Mouse (Mus musculus): ENCODE measurements around the gene Efna4. TPM values are rescaled to one million over a fixed set of nuclear protein-coding genes. Genes with fewer than 3 reads are reported as not detected.

The Efna4 gene
- polyA plus RNA-seq, 1 experiment from 2014 or later = 20.6 TPM

- no peaks in the 10 kb centered on the region for H3K9me3 ChIP-seq (ENCODE audit: control insufficient read depth, low read length)
- H3K4me1 ChIP-seq (replicated peaks; ENCODE audit: control insufficient read depth, insufficient read depth, low read length) = 0 out of 2 replicates have a peak, but pooled peaks cover 4% of the 10 kb centered on the region
- no peak overlapping the region for H3K4me3 ChIP-seq (ENCODE audit: low read depth, low read length)
- peaks cover 6% of the 10 kb centered on the region for H3K27me3 ChIP-seq (ENCODE audit: control insufficient read depth, insufficient read depth, low read length)
- no peaks in the 10 kb centered on the region for H3K36me3 ChIP-seq (ENCODE audit: control insufficient read depth, insufficient read depth, low read length)
- ATAC-seq (ENCODE audit: low FRiP score) (no peak), DNase-seq (ENCODE audit: low spot score) (no peak)
- WGBS = 87% methylated on average over 11 of the region's 11 CpGs
- H3K27ac ChIP-seq (ENCODE audit: low read depth, low read length) = no peak overlapping the region
- H3K4me2 ChIP-seq (replicated peaks; ENCODE audit: low read depth, low read length) = no peak overlapping the region
- no peak overlapping the region for H3K9ac ChIP-seq (ENCODE audit: low read depth, low read length)
These were observed 40.9 kb downstream of the Efna4 start for GRCm38 (mm10) chr3:89296761-89297396.

- Histone ChIP-seq H3K27me3 (ENCODE audit: control insufficient read depth, insufficient read depth, low read length) (peaks cover 6% of the 10 kb centered on the region), H3K4me2 (replicated peaks; ENCODE audit: low read depth, low read length) (no peak overlapping the region), H3K27ac (ENCODE audit: low read depth, low read length) (no peak overlapping the region), H3K9me3 (ENCODE audit: control insufficient read depth, low read length) (no peaks in the 10 kb centered on the region), H3K36me3 (ENCODE audit: control insufficient read depth, insufficient read depth, low read length) (no peaks in the 10 kb centered on the region), H3K4me1 (replicated peaks; ENCODE audit: control insufficient read depth, insufficient read depth, low read length) (0 out of 2 replicates have a peak, but pooled peaks cover 4% of the 10 kb centered on the region), H3K4me3 (ENCODE audit: low read depth, low read length) (no peak overlapping the region), H3K9ac (ENCODE audit: low read depth, low read length) (no peak overlapping the region)
- DNase-seq (ENCODE audit: low spot score) = no peak
- WGBS = 81% methylated on average over 8 of the region's 8 CpGs
- ATAC-seq (ENCODE audit: low FRiP score) = no peak
These were observed 42.1 kb downstream of the Efna4 start for GRCm38 (mm10) chr3:89295685-89296230.

DNA sequence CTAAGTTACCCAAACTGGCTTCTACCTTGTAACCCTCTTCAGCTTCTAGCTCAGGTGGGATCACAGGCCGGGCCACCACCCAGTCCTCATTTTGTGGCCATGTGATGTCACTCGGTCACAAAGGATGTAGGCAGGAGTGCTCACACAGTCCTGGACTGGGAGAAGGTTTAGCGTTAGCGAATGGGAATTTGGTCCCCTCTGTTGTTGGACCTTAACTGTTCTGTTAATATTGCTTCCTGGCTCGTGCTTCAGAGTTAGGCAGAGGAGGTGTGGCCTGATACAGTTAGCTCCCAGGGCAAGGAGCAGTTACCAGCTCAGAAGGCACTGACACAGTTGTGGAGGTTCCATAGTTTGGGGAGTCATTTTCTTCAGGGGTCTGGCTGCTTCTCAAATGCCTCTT lies 43.6 kb downstream of the Efna4 start:
- Histone ChIP-seq H3K4me3 (ENCODE audit: low read depth, low read length) (no peak overlapping the region), H3K4me1 (replicated peaks; ENCODE audit: control insufficient read depth, insufficient read depth, low read length) (0 out of 2 replicates have a peak, but pooled peaks cover under 1% of the 10 kb centered on the region), H3K36me3 (ENCODE audit: control insufficient read depth, insufficient read depth, low read length) (no peaks in the 10 kb centered on the region), H3K9ac (ENCODE audit: low read depth, low read length) (no peak overlapping the region), H3K4me2 (replicated peaks; ENCODE audit: low read depth, low read length) (no peak overlapping the region), H3K27ac (ENCODE audit: low read depth, low read length) (no peak overlapping the region), H3K9me3 (ENCODE audit: control insufficient read depth, low read length) (no peaks in the 10 kb centered on the region), H3K27me3 (ENCODE audit: control insufficient read depth, insufficient read depth, low read length) (no peaks in the 10 kb centered on the region)
- no peak for DNase-seq (ENCODE audit: low spot score)
- no peak for ATAC-seq (ENCODE audit: low FRiP score)
- WGBS = 77% methylated on average over 5 of the region's 5 CpGs

DNA sequence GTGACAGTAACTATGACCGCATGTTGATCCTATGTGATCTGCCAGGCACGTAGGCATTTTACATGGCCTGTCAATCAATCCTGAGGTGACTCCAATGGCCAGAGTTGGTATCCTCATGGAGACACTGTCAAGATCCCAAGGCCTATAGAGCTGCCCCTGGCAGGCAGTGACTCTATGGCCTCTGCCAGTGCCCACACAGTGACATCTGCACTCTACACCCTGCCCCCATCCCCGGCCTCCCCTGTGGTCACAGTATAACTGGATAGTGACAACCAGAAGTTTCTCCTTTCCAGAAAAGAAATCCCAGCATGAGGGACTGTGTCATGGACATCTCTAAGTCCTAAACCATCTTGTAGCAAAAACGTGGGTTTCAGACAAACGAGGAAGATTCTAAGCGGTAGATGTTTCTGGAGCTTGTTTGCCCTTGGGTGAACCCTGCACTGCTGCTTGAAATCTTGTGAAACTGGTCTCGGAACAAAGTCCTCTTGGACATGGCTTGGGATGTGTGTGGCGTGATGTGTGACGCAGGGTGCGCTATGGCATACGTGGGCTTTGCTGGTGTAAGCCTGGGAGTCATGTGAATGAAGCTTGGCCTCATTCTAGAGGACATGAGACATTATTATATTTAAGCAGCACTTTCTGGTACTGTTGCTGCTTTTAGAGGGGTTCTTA lies 44.4 kb downstream of the Efna4 start:
- ATAC-seq (ENCODE audit: low FRiP score) (no peak), DNase-seq (ENCODE audit: low spot score) (no peak)
- no peak overlapping the region for H3K4me3 ChIP-seq (ENCODE audit: low read depth, low read length)
- no peaks in the 10 kb centered on the region for H3K4me1 ChIP-seq (replicated peaks; ENCODE audit: control insufficient read depth, insufficient read depth, low read length)
- H3K4me2 ChIP-seq (replicated peaks; ENCODE audit: low read depth, low read length) = no peak overlapping the region
- no peaks in the 10 kb centered on the region for H3K9me3 ChIP-seq (ENCODE audit: control insufficient read depth, low read length)
- no peak overlapping the region for H3K27ac ChIP-seq (ENCODE audit: low read depth, low read length)
- no peaks in the 10 kb centered on the region for H3K27me3 ChIP-seq (ENCODE audit: control insufficient read depth, insufficient read depth, low read length)
- H3K9ac ChIP-seq (ENCODE audit: low read depth, low read length) = no peak overlapping the region
- 91% methylated on average over 11 of the region's 11 CpGs for WGBS
- no peaks in the 10 kb centered on the region for H3K36me3 ChIP-seq (ENCODE audit: control insufficient read depth, insufficient read depth, low read length)

- 90% methylated on average over 5 of the region's 5 CpGs for WGBS
- DNase-seq (ENCODE audit: low spot score) = no peak
- H3K36me3 ChIP-seq (ENCODE audit: control insufficient read depth, insufficient read depth, low read length) = no peaks in the 10 kb centered on the region
- no peak for ATAC-seq (ENCODE audit: low FRiP score)
- H3K27ac ChIP-seq (ENCODE audit: low read depth, low read length) = no peak overlapping the region
- H3K27me3 ChIP-seq (ENCODE audit: control insufficient read depth, insufficient read depth, low read length) = no peaks in the 10 kb centered on the region
- no peaks in the 10 kb centered on the region for H3K9me3 ChIP-seq (ENCODE audit: control insufficient read depth, low read length)
- no peak overlapping the region for H3K4me3 ChIP-seq (ENCODE audit: low read depth, low read length)
- H3K9ac ChIP-seq (ENCODE audit: low read depth, low read length) = no peak overlapping the region
- H3K4me2 ChIP-seq (replicated peaks; ENCODE audit: low read depth, low read length) = no peak overlapping the region
- H3K4me1 ChIP-seq (replicated peaks; ENCODE audit: control insufficient read depth, insufficient read depth, low read length) = no peaks in the 10 kb centered on the region
These were observed 45.5 kb downstream of the Efna4 start for GRCm38 (mm10) chr3:89292303-89292702.

- ATAC-seq (ENCODE audit: low FRiP score) (no peak), DNase-seq (ENCODE audit: low spot score) (no peak)
- Histone ChIP-seq H3K4me3 (ENCODE audit: low read depth, low read length) (no peak overlapping the region), H3K4me2 (replicated peaks; ENCODE audit: low read depth, low read length) (no peak overlapping the region), H3K27me3 (ENCODE audit: control insufficient read depth, insufficient read depth, low read length) (no peaks in the 10 kb centered on the region), H3K9ac (ENCODE audit: low read depth, low read length) (no peak overlapping the region), H3K4me1 (replicated peaks; ENCODE audit: control insufficient read depth, insufficient read depth, low read length) (no peaks in the 10 kb centered on the region), H3K27ac (ENCODE audit: low read depth, low read length) (no peak overlapping the region), H3K9me3 (ENCODE audit: control insufficient read depth, low read length) (no peaks in the 10 kb centered on the region), H3K36me3 (ENCODE audit: control insufficient read depth, insufficient read depth, low read length) (no peaks in the 10 kb centered on the region)
- WGBS = 76% methylated on average over 10 of the region's 10 CpGs
These were observed 46.0 kb downstream of the Efna4 start for GRCm38 (mm10) chr3:89291874-89292273.

GRCm38 (mm10) chr3:89288503-89288928 lies 49.3 kb downstream of the Efna4 start:
- no peak overlapping the region for H3K4me3 ChIP-seq (ENCODE audit: low read depth, low read length)
- no peak overlapping the region for H3K27ac ChIP-seq (ENCODE audit: low read depth, low read length)
- WGBS = 47% methylated on average over 7 of the region's 7 CpGs
- H3K9me3 ChIP-seq (ENCODE audit: control insufficient read depth, low read length) = no peaks in the 10 kb centered on the region
- H3K36me3 ChIP-seq (ENCODE audit: control insufficient read depth, insufficient read depth, low read length) = no peaks in the 10 kb centered on the region
- DNase-seq (ENCODE audit: low spot score) = no peak
- H3K27me3 ChIP-seq (ENCODE audit: control insufficient read depth, insufficient read depth, low read length) = no peaks in the 10 kb centered on the region
- no peaks in the 10 kb centered on the region for H3K4me1 ChIP-seq (replicated peaks; ENCODE audit: control insufficient read depth, insufficient read depth, low read length)
- no peak overlapping the region for H3K4me2 ChIP-seq (replicated peaks; ENCODE audit: low read depth, low read length)
- no peak overlapping the region for H3K9ac ChIP-seq (ENCODE audit: low read depth, low read length)
- ATAC-seq (ENCODE audit: low FRiP score) = no peak

- ATAC-seq (ENCODE audit: low FRiP score) (no peak), DNase-seq (ENCODE audit: low spot score) (no peak)
- H3K36me3 ChIP-seq (ENCODE audit: control insufficient read depth, insufficient read depth, low read length) = no peaks in the 10 kb centered on the region
These were observed 50.5 kb downstream of the Efna4 start for GRCm38 (mm10) chr3:89287286-89287685.

DNA sequence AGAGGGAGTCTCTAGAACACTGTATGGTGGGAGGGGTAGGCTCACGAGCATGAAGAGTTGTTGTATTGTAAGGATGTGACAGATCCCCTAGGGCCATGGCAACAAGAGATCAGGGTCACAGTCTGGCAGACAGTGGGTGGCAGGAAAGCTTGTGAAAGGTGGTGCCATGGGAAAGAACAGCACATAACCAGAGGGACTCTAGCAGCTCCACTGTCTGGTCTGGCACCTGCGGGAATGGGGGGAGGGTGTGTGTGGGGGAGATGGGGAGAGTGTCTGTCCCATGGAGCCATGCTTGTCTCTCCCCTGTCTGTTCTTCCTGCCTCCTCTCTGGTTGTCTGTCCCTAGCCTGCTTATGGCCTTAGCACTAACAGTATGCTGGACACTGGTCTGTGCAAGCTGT lies 52.3 kb downstream of the Efna4 start:
- H3K27ac ChIP-seq (ENCODE audit: low read depth, low read length) = no peak overlapping the region
- peaks cover 12% of the 10 kb centered on the region for H3K27me3 ChIP-seq (ENCODE audit: control insufficient read depth, insufficient read depth, low read length)
- no peak overlapping the region for H3K4me3 ChIP-seq (ENCODE audit: low read depth, low read length)
- peaks cover 3% of the 10 kb centered on the region for H3K4me1 ChIP-seq (replicated peaks; ENCODE audit: control insufficient read depth, insufficient read depth, low read length)
- no peaks in the 10 kb centered on the region for H3K9me3 ChIP-seq (ENCODE audit: control insufficient read depth, low read length)
- no peaks in the 10 kb centered on the region for H3K36me3 ChIP-seq (ENCODE audit: control insufficient read depth, insufficient read depth, low read length)
- WGBS = 42% methylated on average over 2 of the region's 2 CpGs
- no peak overlapping the region for H3K9ac ChIP-seq (ENCODE audit: low read depth, low read length)
- DNase-seq (ENCODE audit: low spot score) (no peak), ATAC-seq (ENCODE audit: low FRiP score) (no peak)
- H3K4me2 ChIP-seq (replicated peaks; ENCODE audit: low read depth, low read length) = no peak overlapping the region

More at GRCm38 (mm10) chr3:89287286-89287685, 50.5 kb downstream of the Efna4 start:
- H3K9me3 ChIP-seq (ENCODE audit: control insufficient read depth, low read length) = no peaks in the 10 kb centered on the region
- no peaks in the 10 kb centered on the region for H3K4me1 ChIP-seq (replicated peaks; ENCODE audit: control insufficient read depth, insufficient read depth, low read length)
- no peaks in the 10 kb centered on the region for H3K27me3 ChIP-seq (ENCODE audit: control insufficient read depth, insufficient read depth, low read length)
- no peak overlapping the region for H3K9ac ChIP-seq (ENCODE audit: low read depth, low read length)
- no peak overlapping the region for H3K4me3 ChIP-seq (ENCODE audit: low read depth, low read length)
- no peak overlapping the region for H3K4me2 ChIP-seq (replicated peaks; ENCODE audit: low read depth, low read length)
- H3K27ac ChIP-seq (ENCODE audit: low read depth, low read length) = no peak overlapping the region
- 63% methylated on average over 5 of the region's 5 CpGs for WGBS
